Mouse (Mus musculus) midbrain, embryonic 12.5 days (tissue): ENCODE measurements around the gene Hist1h2ao. TPM values are rescaled to one million over a fixed set of nuclear protein-coding genes. Genes with fewer than 3 reads are reported as not detected.
A peak's percentile ranks its signal among the peaks of the same experiment; 100 is the strongest.
"Not testable (repeated sequence)": the region's sequence is repeated elsewhere in the genome, so short reads cannot be mapped to it uniquely, and the experiment has no call there.

Experiments
- ATAC-seq: fragments of 200-750 bp; cut with Nextera tagmentation; 2 replicates; pipeline ENCODE4 v1.8.0; 2017; ENCODE audit warnings: low read depth, moderate TSS enrichment, moderate library complexity; ENCODE audit not compliant: low FRiP score
- H3K27ac ChIP-seq: fragments of 300-500 bp; sonication (generic); replicated peaks from 2 replicates; pipeline ENCODE4 v1.5.1; 2016; ENCODE audit warnings: mild to moderate bottlenecking
- H3K27me3 ChIP-seq: fragments of 300-500 bp; sonication (generic); 2 replicates; pipeline ENCODE4 v1.6.1; 2016; ENCODE audit warnings: mild to moderate bottlenecking
- H3K36me3 ChIP-seq: fragments of 300-500 bp; sonication (generic); 2 replicates; pipeline ENCODE4 v1.6.1; 2016
- H3K4me1 ChIP-seq: fragments of 300-500 bp; sonication (generic); 2 replicates; pipeline ENCODE4 v1.6.1; 2016
- H3K4me2 ChIP-seq: fragments of 300-500 bp; sonication (generic); replicated peaks from 2 replicates; pipeline ENCODE4 v1.6.1; 2016; ENCODE audit warnings: mild to moderate bottlenecking, moderate library complexity
- H3K4me3 ChIP-seq: fragments of 300-500 bp; sonication (generic); 2 replicates; pipeline ENCODE4 v1.5.1; 2016; ENCODE audit warnings: mild to moderate bottlenecking
- H3K9ac ChIP-seq: fragments of 300-500 bp; sonication (generic); replicated peaks from 2 replicates; pipeline ENCODE4 v1.6.1; 2016; ENCODE audit warnings: mild to moderate bottlenecking, moderate library complexity
- H3K9me3 ChIP-seq: fragments of 300-500 bp; sonication (generic); 2 replicates; pipeline ENCODE4 v1.6.1; 2016; ENCODE audit warnings: mild to moderate bottlenecking
- WGBS: fragments of 180-500 bp; shearing (Covaris S2); methylation state at CpG from one replicate; pipeline ENCODE4 v1.1.7; 2016; 5-methylcytosine and 5-hydroxymethylcytosine counted together
- polyA plus RNA-seq: library from polyadenylated mRNA; unstranded; fragments of >200 nt; fragmentation: Nextera tagmentation; extraction: Ambion mirVana; gene quantifications from 2 replicates; pipeline ENCODE4 v1.2.1, GENCODE M21; 2016

Gene Hist1h2ao
- not detected in 2 replicates for polyA plus RNA-seq

DNA sequence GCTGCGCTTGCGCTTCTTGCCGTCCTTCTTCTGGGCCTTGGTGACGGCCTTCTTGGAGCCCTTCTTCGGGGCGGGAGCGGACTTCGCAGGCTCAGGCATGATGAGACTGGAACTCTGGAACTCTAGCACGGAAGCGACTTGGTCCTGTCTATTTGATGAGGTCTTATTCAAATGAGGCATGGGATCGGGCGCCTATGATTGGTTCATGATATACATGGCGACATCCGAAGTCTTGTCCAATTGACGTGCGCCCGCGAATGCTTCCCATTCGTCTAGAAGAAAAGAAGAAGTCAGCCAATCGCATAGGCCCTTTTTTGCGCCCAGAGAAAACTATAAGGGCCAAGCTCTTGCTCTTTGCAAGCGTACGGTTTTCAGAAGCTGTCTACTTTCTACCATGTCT lies at the start of gene Hist1h2ao, which contains the start of gene Hist1h2bq:
Gene Hist1h2ao, plus strand, starts transcription at position 393 of the 400 bp plus-strand sequence.
Gene Hist1h2bq, minus strand, starts transcription at position 125 of the 400 bp plus-strand sequence.
- not testable (repeated sequence) for H3K4me2 ChIP-seq, H3K4me3 ChIP-seq, H3K4me1 ChIP-seq, H3K27ac ChIP-seq, H3K36me3 ChIP-seq, H3K9ac ChIP-seq, H3K27me3 ChIP-seq, H3K9me3 ChIP-seq
- peak; percentile 97 for ATAC-seq
- no CpG with 5 or more reads among the region's 23 CpGs for WGBS

DNA sequence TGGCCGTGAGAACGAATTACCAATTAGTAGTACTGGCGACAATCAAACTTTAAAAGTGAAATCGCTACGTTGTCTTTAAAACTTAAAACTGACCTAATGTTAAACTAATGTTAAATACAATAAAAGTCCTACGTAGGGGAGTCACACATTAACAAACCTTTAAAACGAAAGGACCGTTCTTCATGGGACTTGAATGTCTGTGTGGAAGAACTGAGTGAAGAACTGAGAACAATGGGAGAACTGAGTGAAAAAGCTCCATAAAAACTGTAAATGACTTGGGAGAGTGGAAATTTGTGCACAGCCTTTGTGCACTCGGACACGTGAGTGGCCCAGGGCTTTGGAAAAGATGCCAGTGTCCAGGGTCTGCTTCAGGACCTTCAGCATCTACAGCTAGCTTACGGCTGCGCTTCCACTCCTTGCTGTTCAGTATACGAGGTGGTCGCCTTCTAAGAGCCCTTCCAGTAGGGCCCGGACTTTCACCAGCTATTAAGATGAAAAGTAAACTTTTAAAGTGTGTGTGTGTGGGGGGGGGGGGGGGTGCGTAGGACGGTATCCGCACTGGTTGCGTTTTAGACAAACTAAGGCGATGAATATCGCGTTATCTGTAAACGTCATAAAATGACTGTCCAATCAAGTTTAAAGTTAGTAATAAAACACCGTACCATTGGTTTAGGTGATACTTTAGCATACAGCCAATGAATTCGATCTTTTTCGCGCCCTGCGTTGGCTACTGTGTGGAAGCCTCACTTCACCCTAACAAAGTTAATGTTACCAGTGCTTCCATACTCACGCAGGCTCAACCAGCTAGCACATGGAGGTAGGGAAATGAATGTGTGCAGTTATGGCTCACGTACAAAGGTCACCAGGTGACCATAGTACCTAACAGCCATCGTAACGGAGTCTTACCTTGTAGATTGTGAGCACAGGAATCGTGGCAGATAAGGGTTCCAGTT lies 31.2 kb upstream of the Hist1h2ao start:
- Histone ChIP-seq H3K4me2 (peak overlapping the region; percentile 90), H3K27me3 (no peaks in the 10 kb centered on the region), H3K36me3 (no peaks in the 10 kb centered on the region), H3K4me3 (peak overlapping the region; percentile 57), H3K4me1 (peaks cover 27% of the 10 kb centered on the region), H3K9me3 (no peaks in the 10 kb centered on the region), H3K27ac (peak overlapping the region; percentile 95), H3K9ac (peak overlapping the region; percentile 83)
- WGBS, result 6% methylated on average over 32 of the region's 33 CpGs
- peak; percentile 84 for ATAC-seq

DNA sequence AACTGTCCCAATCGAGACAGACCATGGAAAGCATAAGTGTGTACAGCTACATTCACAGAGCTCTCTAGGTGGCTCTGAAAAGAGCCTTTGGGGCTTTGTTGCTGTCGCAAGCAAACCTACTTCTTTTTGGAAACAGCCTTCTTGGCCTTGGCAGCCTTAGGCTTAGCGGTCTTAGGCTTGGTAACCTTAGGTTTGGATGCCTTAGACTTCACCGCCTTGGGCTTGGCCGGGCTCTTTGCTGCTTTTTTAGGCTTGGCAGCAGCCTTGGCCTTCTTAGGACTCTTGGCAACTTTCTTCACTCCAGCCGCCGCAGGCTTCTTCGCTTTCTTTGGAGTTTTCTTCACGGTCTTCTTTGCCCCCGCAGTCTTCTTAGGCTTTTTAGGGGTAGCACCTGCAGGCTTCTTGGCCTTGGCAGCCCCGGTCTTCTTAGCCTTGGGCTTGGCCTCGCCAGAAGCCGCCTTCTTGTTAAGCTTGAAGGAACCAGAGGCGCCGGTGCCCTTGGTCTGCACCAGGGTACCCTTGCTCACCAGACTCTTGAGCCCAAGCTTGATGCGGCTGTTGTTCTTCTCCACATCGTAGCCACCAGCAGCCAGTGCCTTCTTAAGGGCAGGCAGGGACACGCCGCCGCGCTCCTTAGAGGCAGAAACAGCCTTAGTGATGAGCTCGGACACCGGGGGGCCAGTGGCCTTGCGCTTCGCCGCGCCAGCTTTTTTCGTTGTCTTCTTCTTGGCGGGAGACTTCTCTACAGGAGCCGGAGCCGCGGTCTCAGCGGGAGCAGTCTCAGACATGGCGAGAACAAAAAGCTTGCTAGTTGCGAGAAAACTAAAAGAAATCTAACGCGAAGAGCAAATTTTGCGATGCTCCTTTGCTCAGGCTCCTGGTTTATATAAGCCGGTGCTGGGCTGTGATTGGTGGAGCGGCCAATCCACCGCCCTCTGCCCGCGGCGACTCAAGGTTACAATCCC lies 30.2 kb upstream of the Hist1h2ao start, which contains the start of gene Hist1h1b:
Gene Hist1h1b, minus strand, starts transcription at position 859 of the 965 bp plus-strand sequence.
- H3K4me3 ChIP-seq, result peak within 1 kb of the TSS; percentile 57
- H3K9ac ChIP-seq, result peak within 1 kb of the TSS; percentile 83
- peaks cover 31% of the 10 kb centered on the region for H3K4me1 ChIP-seq
- H3K27ac ChIP-seq, result peak within 1 kb of the TSS; percentile 95
- H3K27me3 ChIP-seq, result no peaks in the 10 kb centered on the region
- ATAC-seq, result peak; percentile 45; the same call in 1 of the 2 replicates
- peak within 1 kb of the TSS; percentile 90 for H3K4me2 ChIP-seq
- WGBS, result under 1% methylated on average over 44 of the region's 44 CpGs
- H3K9me3 ChIP-seq, result no peaks in the 10 kb centered on the region
- no peaks in the 10 kb centered on the region for H3K36me3 ChIP-seq

DNA sequence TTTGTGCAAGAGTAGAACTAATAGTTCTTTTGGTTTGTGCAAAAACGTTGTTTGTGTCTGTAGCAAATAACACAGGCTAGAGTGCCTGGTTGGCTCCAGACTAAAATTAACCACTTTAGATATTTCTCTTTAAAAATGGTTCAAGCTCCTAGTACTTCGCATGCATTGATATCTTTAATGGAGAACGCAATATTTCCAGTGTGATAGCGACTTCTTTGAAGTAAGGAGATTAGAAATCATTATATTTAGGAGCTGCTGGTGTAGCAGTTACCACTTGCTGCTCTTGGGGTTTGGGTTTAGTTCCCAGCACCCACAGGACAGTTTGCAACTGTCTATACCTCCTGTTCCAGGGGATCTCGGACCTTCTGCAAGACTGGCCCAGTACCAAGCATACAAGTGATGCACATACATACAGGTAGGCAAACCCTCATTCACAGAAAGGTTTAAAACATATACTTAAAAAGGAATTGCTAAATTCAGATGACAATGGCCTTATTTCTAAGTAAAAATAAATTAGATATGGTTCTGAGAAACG lies 29.2 kb upstream of the Hist1h2ao start:
- peak overlapping the region; percentile 57; the same call in 1 of the 2 replicates for H3K4me3 ChIP-seq
- H3K27ac ChIP-seq, result peak overlapping the region; percentile 95
- no peaks in the 10 kb centered on the region for H3K36me3 ChIP-seq
- ATAC-seq, result no peak
- H3K9ac ChIP-seq, result no peak overlapping the region
- 42% methylated on average over 6 of the region's 6 CpGs for WGBS
- no peaks in the 10 kb centered on the region for H3K9me3 ChIP-seq
- peak overlapping the region; percentile 90 for H3K4me2 ChIP-seq
- H3K27me3 ChIP-seq, result no peaks in the 10 kb centered on the region
- peaks cover 36% of the 10 kb centered on the region for H3K4me1 ChIP-seq

DNA sequence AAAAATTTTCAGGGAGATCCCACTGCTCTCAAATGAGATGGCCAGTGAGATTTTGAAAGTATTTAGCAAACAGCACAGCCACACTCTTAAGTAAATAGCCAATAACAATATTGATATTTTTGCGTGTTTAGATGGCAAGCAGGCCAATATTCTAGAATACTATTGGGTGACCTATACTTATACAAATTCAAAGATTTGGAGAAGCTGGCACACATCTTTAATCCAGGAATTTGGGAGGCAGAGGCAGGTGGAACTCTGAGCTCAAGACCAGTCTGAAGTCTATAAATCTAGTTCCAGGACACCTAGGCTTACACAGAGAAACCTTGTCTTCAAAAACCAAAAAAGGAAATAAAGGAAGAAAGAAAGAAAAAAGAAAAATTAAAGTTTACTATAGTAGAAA lies 28.6 kb upstream of the Hist1h2ao start:
- no peaks in the 10 kb centered on the region for H3K9me3 ChIP-seq
- no peaks in the 10 kb centered on the region for H3K36me3 ChIP-seq
- H3K27ac ChIP-seq, result peak overlapping the region; percentile 35; the same call in 1 of the 2 replicates
- H3K4me1 ChIP-seq, result peaks cover 38% of the 10 kb centered on the region
- H3K27me3 ChIP-seq, result no peaks in the 10 kb centered on the region
- WGBS, result 97% methylated on average over 1 of the region's 1 CpGs
- no peak for ATAC-seq
- H3K4me3 ChIP-seq, result no peak overlapping the region
- no peak overlapping the region for H3K4me2 ChIP-seq
- no peak overlapping the region for H3K9ac ChIP-seq

DNA sequence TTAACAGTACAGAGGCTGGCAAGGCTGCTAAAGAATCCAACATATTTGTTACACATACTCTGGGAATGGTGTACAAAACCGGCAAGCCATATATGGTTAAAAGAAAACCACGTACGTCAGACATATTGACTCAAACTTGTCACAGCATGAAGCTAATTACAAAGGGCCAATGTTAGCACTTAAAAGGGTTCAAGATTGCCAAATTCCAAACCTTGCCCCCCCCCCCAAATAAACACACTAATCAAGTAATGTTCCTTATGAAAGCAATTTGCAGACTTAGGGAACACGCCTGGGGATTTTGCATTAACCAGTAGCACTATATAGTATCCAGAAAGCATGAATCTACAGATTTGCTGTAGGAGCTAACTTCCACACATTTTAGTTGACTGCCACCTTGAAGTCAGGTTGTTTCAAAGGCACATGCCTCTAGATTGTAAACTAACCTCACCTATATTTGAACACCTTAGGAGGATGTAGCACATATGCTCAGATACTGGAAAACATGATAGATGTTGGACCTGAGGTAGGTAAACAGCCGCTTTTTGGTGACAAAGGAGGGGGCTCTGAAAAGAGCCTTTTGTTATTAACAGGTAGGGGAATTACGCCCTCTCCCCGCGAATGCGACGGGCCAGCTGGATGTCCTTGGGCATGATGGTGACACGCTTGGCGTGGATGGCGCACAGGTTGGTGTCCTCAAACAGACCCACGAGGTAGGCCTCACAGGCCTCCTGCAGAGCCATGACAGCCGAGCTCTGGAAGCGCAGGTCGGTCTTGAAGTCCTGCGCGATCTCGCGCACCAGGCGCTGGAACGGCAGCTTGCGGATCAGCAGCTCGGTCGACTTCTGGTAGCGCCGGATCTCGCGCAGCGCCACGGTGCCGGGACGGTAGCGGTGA lies 27.7 kb upstream of the Hist1h2ao start:
- not testable (repeated sequence) for ATAC-seq, H3K27me3 ChIP-seq, H3K36me3 ChIP-seq, H3K9me3 ChIP-seq
- WGBS, result 1% methylated on average over 14 of the region's 35 CpGs
- Histone ChIP-seq H3K4me3 (peak overlapping the region; percentile 47), H3K4me2 (peak overlapping the region; percentile 68), H3K9ac (peak overlapping the region; percentile 66), H3K4me1 (peaks cover 38% of the 10 kb centered on the region), H3K27ac (peak overlapping the region; percentile 88)

DNA sequence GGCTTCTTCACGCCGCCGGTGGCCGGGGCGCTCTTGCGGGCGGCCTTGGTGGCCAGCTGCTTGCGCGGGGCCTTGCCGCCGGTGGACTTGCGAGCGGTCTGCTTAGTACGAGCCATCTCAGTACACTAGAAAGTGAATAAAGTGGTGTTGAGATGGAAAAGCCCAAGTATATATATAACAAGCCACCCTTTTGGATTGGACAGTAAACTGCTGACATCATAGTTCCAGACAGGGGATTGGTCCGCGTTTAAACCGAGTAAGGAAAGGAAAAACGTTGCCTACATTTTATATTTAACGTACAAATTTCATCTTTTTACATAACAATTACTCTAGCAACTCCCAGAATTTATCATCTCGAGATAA lies 27.0 kb upstream of the Hist1h2ao start, which contains the start of gene Hist1h3i:
Gene Hist1h3i, minus strand, starts transcription at position 116 of the 363 bp plus-strand sequence.
- Histone ChIP-seq H3K9me3 (no peaks in the 10 kb centered on the region), H3K4me1 (peaks cover 42% of the 10 kb centered on the region), H3K4me2 (peak within 1 kb of the TSS; percentile 68), H3K4me3 (peak within 1 kb of the TSS; percentile 47), H3K27ac (peak within 1 kb of the TSS; percentile 88), H3K27me3 (no peaks in the 10 kb centered on the region), H3K9ac (peak within 1 kb of the TSS; percentile 66), H3K36me3 (no peaks in the 10 kb centered on the region)
- WGBS, result under 1% methylated on average over 13 of the region's 20 CpGs
- ATAC-seq, result peak; percentile 65

DNA sequence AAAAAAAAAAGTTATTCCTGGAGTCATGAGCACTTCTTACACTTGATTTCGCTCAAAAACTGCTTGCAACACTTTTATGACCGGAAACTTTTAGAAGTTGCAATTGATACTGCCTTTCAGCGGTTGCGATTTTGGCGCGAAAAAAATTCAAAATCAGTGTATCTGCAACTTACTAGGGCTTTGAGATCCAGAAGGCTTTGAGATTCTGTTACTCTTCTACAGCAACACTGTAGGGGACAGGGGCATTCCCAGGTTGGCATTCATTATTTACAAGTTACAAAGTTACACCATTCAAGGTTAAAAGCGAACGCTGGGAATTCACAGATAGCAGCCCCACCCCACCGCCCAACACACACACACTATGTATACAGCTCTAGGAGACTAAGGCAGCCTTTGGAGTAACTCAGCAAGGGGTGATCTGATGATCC lies 26.5 kb upstream of the Hist1h2ao start:
- no peak for ATAC-seq
- H3K4me1 ChIP-seq, result peaks cover 47% of the 10 kb centered on the region

DNA sequence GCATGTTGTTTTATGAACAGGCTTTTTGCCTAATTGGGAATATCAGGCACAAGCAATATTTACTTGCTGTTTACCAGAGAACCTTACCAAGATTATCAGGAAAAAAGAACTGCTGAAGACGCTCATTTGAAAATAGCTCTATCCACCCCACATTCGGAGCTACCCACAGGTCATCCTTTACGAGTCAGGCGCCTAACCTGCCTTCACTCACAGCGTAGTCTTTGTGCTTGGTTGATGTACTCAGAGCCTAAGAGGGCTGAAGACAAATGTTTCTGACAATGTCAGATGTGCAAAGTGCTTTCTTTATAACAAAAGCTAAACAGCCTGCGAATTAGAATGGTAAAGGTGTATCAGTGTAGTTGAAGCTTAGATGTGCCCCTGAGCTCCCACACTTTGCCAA lies 26.0 kb upstream of the Hist1h2ao start:
- WGBS, result 20% methylated on average over 6 of the region's 6 CpGs
- peak overlapping the region; percentile 68 for H3K4me2 ChIP-seq
- H3K36me3 ChIP-seq, result no peaks in the 10 kb centered on the region
- H3K27me3 ChIP-seq, result no peaks in the 10 kb centered on the region
- peak overlapping the region; percentile 46 for H3K9ac ChIP-seq
- peak overlapping the region; percentile 83 for H3K27ac ChIP-seq
- H3K4me1 ChIP-seq, result peaks cover 47% of the 10 kb centered on the region
- no peaks in the 10 kb centered on the region for H3K9me3 ChIP-seq
- ATAC-seq, result no peak
- 0 out of 2 replicates have a peak overlapping the region, but pooled peaks have one; percentile 47 for H3K4me3 ChIP-seq

More for the DNA sequence above, 26.5 kb upstream of the Hist1h2ao start:
- Histone ChIP-seq H3K27me3 (no peaks in the 10 kb centered on the region), H3K4me3 (peak overlapping the region; percentile 47), H3K27ac (peak overlapping the region; percentile 83), H3K4me2 (peak overlapping the region; percentile 68), H3K9ac (peak overlapping the region; percentile 46), H3K9me3 (no peaks in the 10 kb centered on the region), H3K36me3 (no peaks in the 10 kb centered on the region)
- 3% methylated on average over 9 of the region's 9 CpGs for WGBS

DNA sequence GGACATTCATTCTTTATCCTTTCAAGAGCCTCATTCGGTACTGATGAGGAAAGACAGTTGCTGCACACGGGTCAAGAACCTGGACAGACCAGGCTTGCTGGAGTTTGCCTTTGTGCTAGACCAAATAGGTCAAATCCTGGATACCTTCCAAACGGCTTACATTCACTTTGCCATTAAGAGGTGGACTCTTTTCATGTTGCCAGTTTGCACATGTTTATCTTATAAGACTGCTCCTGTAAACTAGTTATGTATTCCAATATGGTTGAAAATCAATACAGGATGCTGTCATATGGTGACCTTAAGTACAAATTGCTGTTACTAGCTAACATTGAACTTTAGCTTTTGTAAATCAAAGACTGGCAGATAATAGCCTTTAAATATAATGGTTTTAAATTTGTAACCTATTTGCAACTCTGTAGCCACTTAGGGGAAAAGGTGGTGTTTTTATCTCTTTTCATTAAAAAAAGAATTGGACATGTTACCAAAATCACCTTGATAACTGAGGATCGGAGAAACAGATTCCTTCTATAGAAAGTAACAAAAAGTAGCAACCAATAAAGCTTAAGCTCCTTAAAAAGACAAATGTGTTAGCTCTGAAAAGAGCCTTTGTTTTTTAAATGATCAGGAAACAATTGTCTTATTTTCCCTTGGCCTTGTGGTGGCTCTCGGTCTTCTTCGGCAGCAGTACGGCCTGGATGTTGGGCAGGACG lies 23.9 kb upstream of the Hist1h2ao start:
- no peaks in the 10 kb centered on the region for H3K9me3 ChIP-seq
- peaks cover 39% of the 10 kb centered on the region for H3K4me1 ChIP-seq
- peak overlapping the region; percentile 50 for H3K4me2 ChIP-seq
- peak overlapping the region; percentile 85 for H3K27ac ChIP-seq
- peak overlapping the region; percentile 49 for H3K9ac ChIP-seq
- no peaks in the 10 kb centered on the region for H3K36me3 ChIP-seq
- no peaks in the 10 kb centered on the region for H3K27me3 ChIP-seq
- ATAC-seq, result no peak
- WGBS, result 3% methylated on average over 8 of the region's 8 CpGs
- H3K4me3 ChIP-seq, result peak overlapping the region; percentile 38
